Mouse (Mus musculus) embryonic facial prominence, embryonic 14.5 days (tissue): ENCODE measurements around the gene Tut7. TPM values are rescaled to one million over a fixed set of nuclear protein-coding genes. Genes with fewer than 3 reads are reported as not detected.
A peak's percentile ranks its signal among the peaks of the same experiment; 100 is the strongest.

Experiments used
- ATAC-seq: fragments of 200-750 bp; cut with Nextera tagmentation; 2 replicates; pipeline ENCODE4 v1.8.0; 2017; ENCODE audit warnings: low read depth, moderate number of reproducible peaks, moderate TSS enrichment
- DNase-seq: peaks from one replicate; pipeline ENCODE4 v3.0.0-alpha.2; 2015; ENCODE audit warnings: low spot score
- H3K27ac ChIP-seq: fragments of 300-500 bp; sonication (generic); replicated peaks from 2 replicates; pipeline ENCODE4 v1.5.1; 2014; ENCODE audit warnings: low read depth, mild to moderate bottlenecking, low read length, moderate library complexity
- H3K27me3 ChIP-seq: fragments of 300-500 bp; sonication (generic); replicated peaks from 2 replicates; pipeline ENCODE4 v1.6.1; 2014; ENCODE audit warnings: low read length; ENCODE audit not compliant: control insufficient read depth, insufficient read depth
- H3K36me3 ChIP-seq: fragments of 300-500 bp; sonication (generic); 2 replicates; pipeline ENCODE4 v1.6.1; 2014; ENCODE audit warnings: low read length, mixed read lengths; ENCODE audit not compliant: control insufficient read depth, insufficient read depth
- H3K4me1 ChIP-seq: fragments of 300-500 bp; sonication (generic); 2 replicates; pipeline ENCODE4 v1.6.1; 2014; ENCODE audit warnings: antibody characterized with exemption, low read length; ENCODE audit not compliant: control insufficient read depth, insufficient read depth
- H3K4me2 ChIP-seq: fragments of 300-500 bp; sonication (generic); 2 replicates; pipeline ENCODE4 v1.6.1; 2014; ENCODE audit warnings: low read depth, mild to moderate bottlenecking, low read length, moderate library complexity, mixed read lengths
- H3K4me3 ChIP-seq: fragments of 300-500 bp; sonication (generic); 2 replicates; pipeline ENCODE4 v1.5.1; 2014; ENCODE audit warnings: low read depth, mild to moderate bottlenecking, low read length
- H3K9ac ChIP-seq: fragments of 300-500 bp; sonication (generic); 2 replicates; pipeline ENCODE4 v1.6.1; 2014; ENCODE audit warnings: low read depth, mild to moderate bottlenecking, low read length, moderate library complexity, mixed read lengths
- H3K9me3 ChIP-seq: fragments of 300-500 bp; sonication (generic); 2 replicates; pipeline ENCODE4 v1.6.1; 2016; ENCODE audit warnings: low read length; ENCODE audit not compliant: control insufficient read depth
- WGBS: fragments of 180-500 bp; shearing (Covaris S2); extraction: QIAGEN DNeasy Blood & Tissue Kit; methylation state at CpG from one replicate; pipeline ENCODE4 v1.1.7; 2014; 5-methylcytosine and 5-hydroxymethylcytosine counted together
- polyA plus RNA-seq: library from polyadenylated mRNA; unstranded; fragments of >200 nt; fragmentation: Nextera tagmentation; extraction: Ambion mirVana; gene quantifications from 2 replicates; pipeline ENCODE4 v1.2.1, GENCODE M21; 2014

Gene Tut7
- polyA plus RNA-seq, 1 experiment from 2014 or later, result 43.5 TPM

DNA sequence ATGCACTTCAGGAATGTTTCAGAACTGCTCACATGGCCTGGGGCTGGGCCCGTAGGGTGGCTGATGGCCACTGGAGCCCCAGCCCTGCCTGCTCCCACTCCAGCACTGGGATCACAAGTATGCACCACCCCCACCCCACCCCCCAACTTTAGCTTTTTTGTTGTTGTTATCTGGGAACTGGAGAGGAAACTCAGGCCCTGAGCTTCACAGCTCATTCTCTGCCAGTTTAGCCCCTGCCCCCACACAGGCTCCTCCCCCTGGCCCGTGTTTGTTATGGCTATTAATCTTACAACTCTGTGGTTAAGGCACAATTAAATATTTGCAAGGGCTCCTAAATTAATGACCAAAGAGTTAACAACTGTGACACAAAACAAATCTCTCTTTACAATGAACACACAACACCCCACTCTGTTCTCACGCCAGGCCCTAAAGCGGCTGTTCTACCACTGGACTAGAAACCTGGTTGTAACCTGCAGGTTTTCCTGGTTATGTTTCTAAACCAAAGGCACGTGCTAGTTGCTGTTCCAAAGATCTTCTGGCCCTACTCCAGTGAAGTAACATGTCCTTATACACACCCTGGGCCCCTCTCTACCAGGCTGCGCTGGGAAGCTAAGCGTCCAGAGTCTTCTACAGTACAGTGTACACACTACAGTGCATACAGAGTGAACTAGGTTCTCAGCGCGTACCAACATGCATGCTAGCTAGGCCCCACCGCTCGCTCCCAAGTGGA lies 56.0 kb downstream of the Tut7 start:
- Histone ChIP-seq H3K27ac (no peak overlapping the region), H3K4me2 (peak overlapping the region; percentile 69), H3K36me3 (peaks cover 12% of the 10 kb centered on the region), H3K4me1 (peaks cover 17% of the 10 kb centered on the region), H3K9me3 (no peaks in the 10 kb centered on the region), H3K4me3 (no peak overlapping the region), H3K9ac (peak overlapping the region; percentile 21; the same call in 1 of the 2 replicates), H3K27me3 (no peaks in the 10 kb centered on the region)
- WGBS, result 72% methylated on average over 11 of the region's 11 CpGs
- DNase-seq, result no peak
- ATAC-seq, result no peak

DNA sequence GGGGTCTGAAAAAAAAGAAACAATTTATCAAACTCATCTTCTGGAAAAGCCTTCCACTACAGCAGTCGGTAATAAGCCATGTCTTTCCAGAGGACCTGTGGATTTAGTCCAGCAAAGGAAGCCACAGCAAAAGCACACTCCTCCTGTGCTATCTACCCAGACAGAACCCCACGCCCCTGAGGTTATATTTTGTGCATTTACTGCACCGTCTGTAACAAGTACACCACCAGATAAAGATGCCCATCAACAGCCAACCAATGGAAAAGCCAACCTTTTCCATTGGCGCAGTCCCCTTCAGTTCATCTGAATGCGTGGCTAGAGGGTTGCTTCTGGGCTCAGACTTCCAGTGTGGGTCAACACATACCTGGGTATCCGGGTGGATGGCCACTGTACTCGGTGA lies 60.2 kb downstream of the Tut7 start:
- no peaks in the 10 kb centered on the region for H3K9me3 ChIP-seq
- DNase-seq (no peak), ATAC-seq (no peak)
- H3K4me2 ChIP-seq, result no peak overlapping the region
- H3K4me1 ChIP-seq, result peaks cover 7% of the 10 kb centered on the region; the same call in 1 of the 2 replicates
- peaks cover 47% of the 10 kb centered on the region for H3K36me3 ChIP-seq
- 90% methylated on average over 7 of the region's 7 CpGs for WGBS
- no peak overlapping the region for H3K27ac ChIP-seq
- no peaks in the 10 kb centered on the region for H3K27me3 ChIP-seq
- H3K9ac ChIP-seq, result no peak overlapping the region
- H3K4me3 ChIP-seq, result no peak overlapping the region

DNA sequence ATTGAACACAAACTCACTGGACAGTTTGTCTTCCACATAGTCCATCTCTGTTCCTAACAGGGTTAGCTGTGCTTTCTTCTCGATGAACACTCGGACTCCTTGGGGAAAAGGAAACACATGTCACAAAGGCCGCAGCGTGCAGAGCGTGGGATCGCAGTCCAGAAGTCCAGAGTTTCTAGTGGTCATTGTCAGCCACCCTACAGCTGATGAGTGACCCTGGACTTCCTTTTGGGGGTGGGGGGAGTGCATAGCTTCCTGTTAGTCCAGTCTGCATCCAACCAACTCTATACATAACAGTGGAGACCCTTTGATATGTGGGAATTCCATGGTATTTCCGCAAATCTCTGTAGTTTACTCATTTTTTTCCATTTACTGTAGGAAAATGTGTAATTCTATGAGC lies 66.0 kb downstream of the Tut7 start:
- Histone ChIP-seq H3K27ac (0 out of 2 replicates have a peak overlapping the region, but pooled peaks have one; percentile 3), H3K4me2 (no peak overlapping the region), H3K4me1 (no peaks in the 10 kb centered on the region), H3K36me3 (peaks cover 66% of the 10 kb centered on the region), H3K9ac (no peak overlapping the region), H3K4me3 (no peak overlapping the region), H3K9me3 (no peaks in the 10 kb centered on the region), H3K27me3 (no peaks in the 10 kb centered on the region)
- no peak for DNase-seq
- no peak for ATAC-seq
- 96% methylated on average over 7 of the region's 7 CpGs for WGBS

DNA sequence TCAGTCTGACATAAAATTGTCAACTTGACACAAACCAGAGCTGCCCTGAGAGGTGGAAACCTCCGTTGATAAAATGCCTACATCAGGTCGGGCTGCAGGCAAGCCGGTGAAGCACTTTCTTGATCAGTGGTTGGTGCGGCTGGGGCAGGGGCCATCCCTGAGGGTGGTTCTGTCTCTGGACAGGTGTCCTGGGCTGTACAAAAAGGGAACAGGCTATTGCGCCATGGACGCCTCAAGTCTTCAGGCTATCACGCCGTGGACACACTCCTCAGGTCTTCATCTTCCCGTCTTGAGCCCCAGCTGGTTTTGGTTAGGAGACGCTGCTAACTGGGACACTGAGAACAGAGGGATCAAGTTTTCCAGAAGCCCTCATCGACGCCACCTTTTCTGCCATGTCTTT lies 72.6 kb downstream of the Tut7 start:
- DNase-seq (no peak), ATAC-seq (no peak)

DNA sequence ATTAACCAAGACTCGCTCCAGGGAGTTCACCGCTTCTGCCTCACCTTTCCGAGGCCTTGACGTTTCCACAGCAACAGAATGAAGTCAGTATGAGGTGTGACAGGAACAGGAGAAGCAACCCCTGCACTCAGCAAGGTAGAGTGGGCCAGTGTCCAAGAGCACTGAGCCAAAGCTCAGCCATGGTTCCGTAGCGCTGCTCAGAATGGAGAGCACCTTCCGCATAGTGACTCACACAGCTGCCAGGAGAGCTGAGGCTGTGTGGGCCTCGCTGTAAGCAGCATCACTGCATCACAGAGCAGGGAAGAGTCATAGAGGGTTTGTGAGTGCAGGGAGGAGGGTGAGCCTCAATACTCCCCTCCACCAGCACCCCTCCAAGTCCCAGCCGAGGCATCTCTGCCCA lies 76.2 kb downstream of the Tut7 start, which contains the start of gene 1700014D04Rik:
TSS of gene 1700014D04Rik (minus strand) at position 42 of the 400 bp plus-strand sequence.
- DNase-seq, result no peak
- no peaks in the 10 kb centered on the region for H3K36me3 ChIP-seq
- H3K9me3 ChIP-seq, result no peaks in the 10 kb centered on the region
- ATAC-seq, result no peak
- no peak within 1 kb of the TSS for H3K27ac ChIP-seq
- peaks cover 8% of the 10 kb centered on the region; the same call in 1 of the 2 replicates for H3K4me1 ChIP-seq
- H3K4me3 ChIP-seq, result no peak within 1 kb of the TSS
- no peaks in the 10 kb centered on the region for H3K27me3 ChIP-seq
- H3K4me2 ChIP-seq, result no peak within 1 kb of the TSS
- no peak within 1 kb of the TSS for H3K9ac ChIP-seq
- WGBS, result 77% methylated on average over 9 of the region's 9 CpGs

More for the DNA sequence above, 72.6 kb downstream of the Tut7 start:
- H3K27ac ChIP-seq, result no peak overlapping the region
- no peaks in the 10 kb centered on the region for H3K9me3 ChIP-seq
- H3K27me3 ChIP-seq, result no peaks in the 10 kb centered on the region
- WGBS, result 51% methylated on average over 12 of the region's 12 CpGs
- H3K4me3 ChIP-seq, result no peak overlapping the region
- H3K4me2 ChIP-seq, result no peak overlapping the region
- no peak overlapping the region for H3K9ac ChIP-seq
- peaks cover 14% of the 10 kb centered on the region for H3K36me3 ChIP-seq
- H3K4me1 ChIP-seq, result peaks cover 8% of the 10 kb centered on the region; the same call in 1 of the 2 replicates

DNA sequence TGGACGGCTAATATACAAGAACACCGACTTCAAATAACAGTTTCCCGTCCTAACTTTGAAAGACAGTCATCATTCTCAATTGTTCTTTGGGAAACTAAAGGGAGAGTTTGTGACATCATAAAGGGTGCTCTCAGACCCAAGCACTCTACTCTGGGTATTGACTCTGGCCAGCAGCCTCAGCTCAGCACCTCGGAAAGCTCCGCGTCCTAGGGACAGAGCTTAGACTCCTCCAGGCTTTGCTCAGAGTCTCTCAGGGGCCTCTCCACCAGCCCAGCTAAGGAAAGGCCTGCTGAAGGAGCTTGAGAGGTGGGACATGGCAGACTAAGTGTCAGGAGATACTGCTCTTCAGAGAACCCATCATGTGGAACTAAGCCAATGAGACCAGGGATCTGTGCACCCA lies 76.8 kb downstream of the Tut7 start:
- no peak for ATAC-seq
- no peak overlapping the region for H3K4me3 ChIP-seq
- no peak for DNase-seq

DNA sequence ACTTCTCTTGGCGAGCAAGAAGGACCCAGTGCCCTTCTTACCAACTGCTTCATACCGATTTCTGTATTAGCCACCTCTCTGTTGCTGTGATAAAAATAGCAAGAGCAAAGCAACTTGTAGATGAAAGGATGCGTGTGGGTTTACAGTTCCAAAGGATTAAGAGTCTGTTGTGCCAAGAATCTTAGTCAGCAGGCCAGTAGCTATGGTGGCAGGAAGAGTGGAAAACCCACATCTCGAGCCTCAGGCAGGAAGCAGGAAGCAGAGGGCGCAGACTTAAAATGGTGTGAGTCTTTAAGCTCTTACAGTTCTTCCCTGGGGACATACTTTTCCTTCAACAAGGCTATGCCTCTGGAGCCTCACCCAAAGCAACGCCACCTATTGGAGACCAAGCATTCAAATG lies 77.5 kb downstream of the Tut7 start:
- Histone ChIP-seq H3K36me3 (no peaks in the 10 kb centered on the region), H3K4me1 (peaks cover 3% of the 10 kb centered on the region; the same call in 1 of the 2 replicates), H3K27me3 (no peaks in the 10 kb centered on the region), H3K9ac (no peak overlapping the region), H3K27ac (no peak overlapping the region), H3K4me2 (no peak overlapping the region), H3K4me3 (no peak overlapping the region), H3K9me3 (no peaks in the 10 kb centered on the region)
- ATAC-seq, result no peak
- no peak for DNase-seq
- 76% methylated on average over 6 of the region's 6 CpGs for WGBS

More for the DNA sequence above, 76.8 kb downstream of the Tut7 start:
- peaks cover 8% of the 10 kb centered on the region; the same call in 1 of the 2 replicates for H3K4me1 ChIP-seq
- H3K4me2 ChIP-seq, result no peak overlapping the region
- no peaks in the 10 kb centered on the region for H3K27me3 ChIP-seq
- 72% methylated on average over 5 of the region's 6 CpGs for WGBS
- H3K27ac ChIP-seq, result no peak overlapping the region
- no peaks in the 10 kb centered on the region for H3K9me3 ChIP-seq
- no peaks in the 10 kb centered on the region for H3K36me3 ChIP-seq
- H3K9ac ChIP-seq, result no peak overlapping the region

DNA sequence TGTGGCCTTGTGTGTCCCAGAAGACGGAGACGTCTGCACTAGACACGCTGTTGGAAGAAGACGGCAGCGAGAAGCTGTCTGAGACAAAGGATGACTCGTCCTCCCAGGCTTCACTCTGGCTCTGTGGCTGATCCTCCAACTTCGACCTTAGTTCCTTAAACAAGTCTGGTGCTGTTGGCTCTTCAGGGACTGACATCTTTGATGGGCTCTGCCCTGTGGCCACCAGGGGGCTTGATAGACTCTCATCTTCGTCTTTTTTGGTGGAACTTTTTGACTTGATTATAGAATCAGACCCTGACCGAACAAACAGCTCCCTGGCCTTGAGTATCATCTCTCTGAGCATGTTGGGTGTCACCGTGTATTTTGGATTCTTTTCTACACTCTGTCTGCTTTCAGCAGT lies 81.2 kb downstream of the Tut7 start:
- Histone ChIP-seq H3K4me3 (no peak overlapping the region), H3K27ac (no peak overlapping the region), H3K9ac (no peak overlapping the region), H3K36me3 (no peaks in the 10 kb centered on the region), H3K4me1 (no peaks in the 10 kb centered on the region), H3K4me2 (no peak overlapping the region), H3K9me3 (no peaks in the 10 kb centered on the region), H3K27me3 (no peaks in the 10 kb centered on the region)
- DNase-seq (no peak), ATAC-seq (no peak)
- 77% methylated on average over 10 of the region's 10 CpGs for WGBS

DNA sequence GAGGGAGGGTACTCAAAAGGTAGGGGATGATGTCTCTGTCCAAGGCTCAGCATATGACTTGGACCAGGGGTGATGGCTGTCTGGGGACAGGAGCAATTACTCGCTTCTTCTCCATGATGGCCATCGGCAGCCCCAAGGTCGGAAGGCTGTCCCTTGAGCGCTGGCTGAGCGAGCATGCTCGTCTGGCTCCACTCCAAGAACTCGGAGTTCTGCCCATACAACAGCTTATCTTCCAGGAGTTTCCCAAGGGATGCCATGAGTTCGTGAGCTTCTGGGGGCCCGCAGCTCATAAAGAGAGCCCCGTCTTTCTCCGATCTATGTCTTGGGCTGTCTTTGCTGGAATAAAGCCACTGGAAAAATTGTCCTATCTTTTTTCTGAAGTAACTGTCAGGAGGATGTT lies 81.9 kb downstream of the Tut7 start:
- Histone ChIP-seq H3K27me3 (no peaks in the 10 kb centered on the region), H3K9ac (no peak overlapping the region), H3K4me3 (no peak overlapping the region), H3K4me1 (no peaks in the 10 kb centered on the region), H3K36me3 (no peaks in the 10 kb centered on the region), H3K27ac (no peak overlapping the region), H3K9me3 (no peaks in the 10 kb centered on the region), H3K4me2 (no peak overlapping the region)
- DNase-seq (no peak), ATAC-seq (no peak)
- WGBS, result 76% methylated on average over 10 of the region's 11 CpGs
